Mouse (Mus musculus): ENCODE results near the gene Slc17a2.

Slc17a2 gene

GRCm38 (mm10) chr13:23806422-23807052, at the start of gene Slc17a2:
Gene Slc17a2, plus strand, starts transcription at chr13:23806993.
- POLR2A ChIA-PET: interaction anchor here in 3 of 4 experiments (0.9 to 1.3 kb wide), 3 partner anchors 42 to 138 kb away, joined by 3 read pairs; partner anchors contain the start of gene Hist1h1a (in 1 of the 3)
- CTCF ChIA-PET: interaction anchor here in 3 of 4 experiments (0.5 to 1.4 kb wide), 3 partner anchors 13 to 435 kb away, joined by 3 to 4 read pairs (median 3); no protein-coding TSS in a partner anchor

DNA sequence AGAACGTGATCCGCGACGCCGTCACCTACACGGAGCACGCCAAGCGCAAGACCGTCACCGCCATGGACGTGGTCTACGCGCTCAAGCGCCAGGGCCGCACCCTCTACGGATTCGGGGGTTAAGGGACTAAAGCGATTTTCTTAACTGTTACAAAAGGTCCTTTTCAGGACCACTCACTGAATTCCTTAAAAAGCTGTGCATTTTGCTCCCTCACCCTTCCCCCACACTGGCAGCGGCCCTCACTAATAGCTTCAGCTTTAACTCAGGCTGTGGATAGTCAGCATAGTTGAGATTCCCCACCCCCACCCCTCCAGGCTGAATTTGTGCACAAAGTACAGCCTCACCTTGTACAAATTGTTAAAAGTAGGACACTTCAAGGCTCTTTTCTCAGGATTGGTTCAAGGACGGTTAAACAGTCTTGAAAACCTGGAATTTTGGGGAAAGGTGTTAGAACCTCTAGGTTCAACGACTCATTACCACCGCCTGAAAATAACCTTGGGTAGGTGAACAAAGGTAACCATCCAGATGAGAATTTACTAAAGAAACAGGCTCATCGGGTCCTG, 49.5 kb upstream of the Slc17a2 start:
- POLR2A ChIA-PET: interaction anchor here (0.6 to 44.4 kb wide), 53 partner anchors 1 to 1722 kb away, joined by 3 to 2331 read pairs (median 5); partner anchors contain the start of genes Hist1h1c (in 4 of the 4), Hist1h2bb (in 4 of the 4), Hist1h3c (in 4 of the 4) and Hist1h2ac (in 3 of the 4)
- CTCF ChIA-PET: interaction anchor here in 1 of 4 experiments (0.7 kb wide), 1 partner anchor 193 kb away, joined by 3 read pairs; no protein-coding TSS in a partner anchor

DNA sequence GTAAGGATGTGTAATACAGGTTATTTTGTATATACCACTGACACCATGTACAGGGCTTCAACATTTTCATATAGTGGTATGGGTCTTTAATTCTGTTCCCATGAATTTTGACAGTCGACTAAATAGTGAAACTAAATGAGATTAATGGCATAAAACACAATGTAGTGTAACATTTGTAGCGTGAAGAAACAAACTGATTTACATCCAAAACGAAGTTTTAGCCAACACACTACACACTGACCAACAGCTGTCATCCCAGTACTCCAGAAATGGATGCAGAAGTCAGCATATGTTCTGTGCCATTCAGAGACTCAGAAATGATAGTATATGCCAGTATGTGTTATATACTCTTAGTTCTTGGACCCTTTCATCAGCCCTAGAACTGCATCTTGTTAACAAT, 48.9 kb upstream of the Slc17a2 start:
- CTCF ChIA-PET: interaction anchor here in 1 of 4 experiments (0.7 kb wide), 1 partner anchor 192 kb away, joined by 3 read pairs; no protein-coding TSS in a partner anchor
- POLR2A ChIA-PET: interaction anchor here (0.7 to 44.4 kb wide), 40 partner anchors 0 to 325 kb away, joined by 3 to 2331 read pairs (median 6); partner anchors contain the start of genes Hist1h1c (in 4 of the 4), Hist1h2ac (in 3 of the 4), Hist1h2bb (in 3 of the 4) and Hist1h2bc (in 3 of the 4)

DNA sequence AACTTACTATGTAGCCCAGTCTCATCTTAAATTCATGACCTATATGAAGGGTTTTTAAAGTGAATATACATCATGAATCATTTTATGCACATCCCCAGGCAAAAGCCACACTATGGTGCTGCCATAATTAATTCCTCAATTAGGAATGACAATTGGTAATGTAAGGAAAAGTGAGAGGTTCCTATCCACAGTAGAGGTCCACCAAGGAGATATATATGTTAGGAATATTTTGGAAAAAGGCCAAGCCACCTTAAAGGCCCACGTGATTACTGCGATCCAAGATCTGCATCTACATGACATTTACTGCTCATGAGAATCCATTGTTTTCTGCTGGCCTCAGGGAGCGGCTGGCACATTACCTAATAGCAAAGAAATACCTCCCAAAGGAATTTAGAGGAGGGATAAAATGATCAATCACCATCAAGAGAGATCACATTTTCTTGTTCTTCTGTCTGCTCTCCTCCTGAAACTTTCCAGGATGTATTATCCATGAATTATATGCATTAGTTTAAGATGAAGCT, 47.5 kb upstream of the Slc17a2 start:
- CTCF ChIA-PET: interaction anchor here in 2 of 4 experiments (0.6 kb wide), 2 partner anchors 17 to 27 kb away, joined by 3 read pairs; no protein-coding TSS in a partner anchor
- POLR2A ChIA-PET: interaction anchor here (0.6 to 44.4 kb wide), 57 partner anchors 1 to 1973 kb away, joined by 3 to 2331 read pairs (median 12); partner anchors contain the start of genes Hist1h2ab (in 4 of the 4), Hist1h2bb (in 4 of the 4), Hist1h3b (in 4 of the 4) and Hist1h3c (in 4 of the 4)

DNA sequence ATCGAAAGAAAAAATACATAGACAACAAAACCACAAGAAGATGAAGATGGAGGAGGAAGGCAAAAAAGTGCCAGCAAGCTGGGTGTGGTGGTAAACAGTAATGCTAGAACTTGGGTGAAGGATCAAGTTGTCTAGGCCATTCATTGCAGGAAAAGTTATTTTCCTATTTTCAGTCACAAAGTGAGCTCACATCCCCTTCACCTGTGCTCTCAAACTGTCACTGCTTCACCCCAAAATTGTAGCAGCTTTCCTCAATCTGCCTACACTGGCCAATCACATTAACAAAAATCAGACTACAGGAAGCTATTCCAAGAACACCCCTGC, 46.9 kb upstream of the Slc17a2 start:
- ChIA-PET CTCF (interaction anchor here in 2 of 4 experiments (0.6 to 1.1 kb wide), 3 partner anchors 18 to 76 kb away, joined by 3 read pairs; partner anchors contain the start of genes Hist1h2ac (in 1 of the 2) and Hist1h2bc (in 1 of the 2)), POLR2A (interaction anchor here (0.6 to 44.4 kb wide), 71 partner anchors 2 to 1977 kb away, joined by 3 to 2331 read pairs (median 8); partner anchors contain the start of genes Hist1h2ab (in 4 of the 4), Hist1h2bb (in 4 of the 4), Hist1h3b (in 4 of the 4) and Hist1h3c (in 4 of the 4))

GRCm38 (mm10) chr13:23760240-23760971, 46.4 kb upstream of the Slc17a2 start:
- POLR2A ChIA-PET: interaction anchor here (0.5 to 44.4 kb wide), 86 partner anchors 3 to 1978 kb away, joined by 3 to 2331 read pairs (median 6); partner anchors contain the start of genes Hist1h2ab (in 4 of the 4), Hist1h2bb (in 4 of the 4), Hist1h3b (in 4 of the 4) and Hist1h3c (in 4 of the 4)
- CTCF ChIA-PET: interaction anchor here in 2 of 4 experiments (0.6 to 1.1 kb wide), 4 partner anchors 8 to 77 kb away, joined by 3 to 4 read pairs (median 3); partner anchors contain the start of genes Hist1h2ac (in 1 of the 2), Hist1h2bc (in 1 of the 2) and Hist1h3b (in 1 of the 2)

- POLR2A ChIA-PET: interaction anchor here (0.5 to 44.4 kb wide), 95 partner anchors 3 to 1933 kb away, joined by 3 to 2331 read pairs (median 8); partner anchors contain the start of genes Hist1h1c (in 4 of the 4), Hist1h2ab (in 4 of the 4), Hist1h2bb (in 4 of the 4) and Hist1h3b (in 4 of the 4)
- CTCF ChIA-PET: interaction anchor here in 1 of 4 experiments (1.0 to 1.1 kb wide), 2 partner anchors 9 to 77 kb away, joined by 3 to 4 read pairs; partner anchors contain the start of genes Hist1h2ac, Hist1h2bc and Hist1h3b
Observed at GRCm38 (mm10) chr13:23760972-23761864, 45.6 kb upstream of the Slc17a2 start, which contains the start of gene Hist1h4a. Gene Hist1h4a, minus strand, starts transcription at chr13:23761230.

DNA sequence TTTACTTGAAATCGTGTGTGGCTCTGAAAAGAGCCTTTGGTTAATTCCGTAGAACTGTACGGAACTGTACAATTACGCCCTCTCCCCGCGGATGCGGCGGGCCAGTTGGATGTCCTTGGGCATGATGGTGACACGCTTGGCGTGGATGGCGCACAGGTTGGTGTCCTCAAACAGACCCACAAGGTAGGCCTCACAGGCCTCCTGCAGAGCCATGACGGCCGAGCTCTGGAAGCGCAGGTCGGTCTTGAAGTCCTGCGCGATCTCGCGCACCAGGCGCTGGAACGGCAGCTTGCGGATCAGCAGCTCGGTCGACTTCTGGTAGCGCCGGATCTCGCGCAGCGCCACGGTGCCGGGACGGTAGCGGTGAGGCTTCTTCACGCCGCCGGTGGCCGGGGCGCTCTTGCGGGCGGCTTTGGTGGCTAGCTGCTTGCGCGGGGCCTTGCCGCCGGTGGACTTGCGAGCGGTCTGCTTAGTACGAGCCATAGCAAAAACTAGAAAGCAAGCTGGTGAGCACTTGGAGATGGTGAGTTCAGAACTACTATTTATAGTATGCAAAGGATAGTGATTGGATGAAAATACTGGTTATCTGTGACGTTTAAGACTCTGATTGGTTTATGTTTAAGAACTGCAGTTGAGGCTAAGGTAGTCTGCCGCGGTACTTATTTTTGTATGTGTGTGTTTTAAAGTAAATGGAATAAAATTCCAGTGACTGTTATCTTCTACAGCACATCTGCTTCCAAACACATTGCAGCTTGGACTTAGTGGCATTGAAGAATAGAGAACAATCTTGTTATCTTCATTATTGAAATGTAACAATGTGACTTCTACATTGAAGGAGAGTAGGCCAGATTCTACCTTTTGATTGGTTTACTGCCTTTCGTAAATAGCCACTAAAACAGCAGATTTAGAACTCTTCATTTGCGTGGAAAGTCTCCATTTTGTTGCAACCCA, 44.6 kb upstream of the Slc17a2 start, which contains the start of gene Hist1h3a:
Gene Hist1h3a, minus strand, starts transcription at position 516 of the 951 bp plus-strand sequence.
- ChIA-PET CTCF (interaction anchor here in 1 of 4 experiments (1.8 kb wide), 1 partner anchor 64 kb away, joined by 5 read pairs; the partner anchor contains the start of gene Hist1h4c), POLR2A (interaction anchor here (0.6 to 44.4 kb wide), 76 partner anchors 9 to 1982 kb away, joined by 3 to 2331 read pairs (median 10); partner anchors contain the start of genes Hist1h1c (in 4 of the 4), Hist1h2ab (in 4 of the 4), Hist1h2ac (in 4 of the 4) and Hist1h2bc (in 4 of the 4))

- POLR2A ChIA-PET: interaction anchor here (0.6 to 44.4 kb wide), 183 partner anchors 10 to 1977 kb away, joined by 3 to 2331 read pairs (median 5); partner anchors contain the start of genes Hist1h1c (in 4 of the 4), Hist1h2ab (in 4 of the 4), Hist1h2ac (in 4 of the 4) and Hist1h2bc (in 4 of the 4)
- CTCF ChIA-PET: interaction anchor here in 2 of 4 experiments (1.1 to 1.8 kb wide), 3 partner anchors 9 to 65 kb away, joined by 3 to 10 read pairs (median 5); partner anchors contain the start of gene Hist1h4c (in 1 of the 2)
Observed at GRCm38 (mm10) chr13:23763242-23763585, 43.6 kb upstream of the Slc17a2 start.

GRCm38 (mm10) chr13:23763586-23764323, 43.0 kb upstream of the Slc17a2 start, which contains the start of gene Hist1h1a:
Gene Hist1h1a, plus strand, starts transcription at chr13:23763666.
- ChIA-PET CTCF (interaction anchor here in 2 of 4 experiments (0.6 to 1.8 kb wide), 4 partner anchors 9 to 66 kb away, joined by 3 to 10 read pairs (median 4); partner anchors contain the start of gene Hist1h4c (in 1 of the 2)), POLR2A (interaction anchor here (0.5 to 44.4 kb wide), 196 partner anchors 9 to 1980 kb away, joined by 3 to 2331 read pairs (median 5); partner anchors contain the start of genes Hist1h1c (in 4 of the 4), Hist1h2ab (in 4 of the 4), Hist1h2ac (in 4 of the 4) and Hist1h2bc (in 4 of the 4))

GRCm38 (mm10) chr13:23764324-23765171, 42.2 kb upstream of the Slc17a2 start:
- CTCF ChIA-PET: interaction anchor here (0.6 to 1.8 kb wide), 5 partner anchors 8 to 67 kb away, joined by 3 to 10 read pairs (median 5); partner anchors contain the start of gene Hist1h4c (in 1 of the 4)
- POLR2A ChIA-PET: interaction anchor here (0.5 to 44.4 kb wide), 123 partner anchors 9 to 1981 kb away, joined by 3 to 2331 read pairs (median 6); partner anchors contain the start of genes Hist1h2ab (in 4 of the 4), Hist1h3b (in 4 of the 4), Carmil1 (in 3 of the 4) and Hist1h1c (in 3 of the 4)

DNA sequence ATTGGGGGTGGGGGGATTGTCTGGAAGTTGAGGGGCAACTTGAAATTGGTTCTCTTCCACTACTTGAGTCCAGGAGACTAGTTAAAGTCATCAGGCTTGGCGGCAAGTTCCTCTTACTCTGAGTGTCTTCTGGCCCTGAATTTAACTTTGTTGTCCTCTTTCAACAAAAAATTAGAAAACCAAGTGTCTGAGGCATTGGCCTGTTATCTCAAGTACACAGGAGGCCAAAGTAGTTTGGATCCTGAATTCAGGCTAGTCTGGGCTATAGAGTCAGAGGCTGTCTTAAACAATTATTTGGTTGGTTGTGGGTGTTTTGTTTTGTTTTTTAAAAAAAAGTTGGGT, 41.6 kb upstream of the Slc17a2 start:
- ChIA-PET CTCF (interaction anchor here in 2 of 4 experiments (0.6 to 0.7 kb wide), 3 partner anchors 35 to 67 kb away, joined by 3 to 7 read pairs (median 7); no protein-coding TSS in a partner anchor), POLR2A (interaction anchor here (0.6 to 44.4 kb wide), 46 partner anchors 8 to 1209 kb away, joined by 3 to 2331 read pairs (median 16); partner anchors contain the start of genes Hist1h2ab (in 4 of the 4), Hist1h3b (in 4 of the 4), Hist1h1c (in 3 of the 4) and Hist1h2ac (in 3 of the 4))
